Mouse (Mus musculus): ENCODE measurements around the gene Gm15517. TPM values are rescaled to one million over a fixed set of nuclear protein-coding genes. Genes with fewer than 3 reads are reported as not detected.

Gm15517 gene
- polyA plus RNA-seq (2015; fragmentation: Illumina TruSeq; extraction: RNeasy Lipid Tissue Mini Kit (QIAGEN cat#74804); ENCODE audit: insufficient read depth, low read depth, low replicate concordance), result not detected

GRCm38 (mm10) chr7:44261147-44261546, at the start of gene Gm15517:
Gene Gm15517, plus strand, starts transcription at chr7:44261447.

GRCm38 (mm10) chr7:44215645-44216044, 45.6 kb upstream of the Gm15517 start, which contains the start of gene Klk1b5:
Gene Klk1b5, plus strand, starts transcription at chr7:44215945.

GRCm38 (mm10) chr7:44225076-44225475, 36.2 kb upstream of the Gm15517 start, which contains the start of gene Klk1:
Gene Klk1, plus strand, starts transcription at chr7:44225360.

GRCm38 (mm10) chr7:44235909-44236308, 25.3 kb upstream of the Gm15517 start, which contains the start of gene Gm36864:
Gene Gm36864, plus strand, starts transcription at chr7:44236177.

GRCm38 (mm10) chr7:44246055-44246983, 14.9 kb upstream of the Gm15517 start, which contains the start of the genes 1700028J19Rik and 2410002F23Rik:
Gene 1700028J19Rik, minus strand, starts transcription at chr7:44246695.
Gene 2410002F23Rik, plus strand, starts transcription at chr7:44246722.

GRCm38 (mm10) chr7:44257278-44257677, 4.0 kb upstream of the Gm15517 start, which contains the start of gene Acp4:
Gene Acp4, minus strand, starts transcription at chr7:44257378.

GRCm38 (mm10) chr7:44306516-44307240, 45.4 kb downstream of the Gm15517 start, which contains the start of gene Clec11a:
Gene Clec11a, minus strand, starts transcription at chr7:44306902.

GRCm38 (mm10) chr7:44309475-44310284, 48.4 kb downstream of the Gm15517 start, which contains the start of gene Shank1:
Gene Shank1, plus strand, starts transcription at chr7:44310253.

Other genes starting within 250 kb of the Gm15517 start
- 1.6 TPM for gene Klk1b26, start 249.3 kb upstream of the Gm15517 start, polyA plus RNA-seq (2015; fragmentation: Illumina TruSeq; extraction: RNeasy Lipid Tissue Mini Kit (QIAGEN cat#74804); ENCODE audit: insufficient read depth, low read depth, low replicate concordance)
- gene Klk1b27, start 209.2 kb upstream of the Gm15517 start, polyA plus RNA-seq (2015; fragmentation: Illumina TruSeq; extraction: RNeasy Lipid Tissue Mini Kit (QIAGEN cat#74804); ENCODE audit: insufficient read depth, low read depth, low replicate concordance), result 1.0 TPM
- not detected for gene Klk1b21, start 159.1 kb upstream of the Gm15517 start, polyA plus RNA-seq (2015; fragmentation: Illumina TruSeq; extraction: RNeasy Lipid Tissue Mini Kit (QIAGEN cat#74804); ENCODE audit: insufficient read depth, low read depth, low replicate concordance)
- gene Klk1b22, start 148.8 kb upstream of the Gm15517 start, polyA plus RNA-seq (2015; fragmentation: Illumina TruSeq; extraction: RNeasy Lipid Tissue Mini Kit (QIAGEN cat#74804); ENCODE audit: insufficient read depth, low read depth, low replicate concordance), result not detected
- gene Klk1b16, start 124.7 kb upstream of the Gm15517 start, polyA plus RNA-seq (2015; fragmentation: Illumina TruSeq; extraction: RNeasy Lipid Tissue Mini Kit (QIAGEN cat#74804); ENCODE audit: insufficient read depth, low read depth, low replicate concordance), result not detected
- gene Klk1b24, start 73.2 kb upstream of the Gm15517 start, polyA plus RNA-seq (2015; fragmentation: Illumina TruSeq; extraction: RNeasy Lipid Tissue Mini Kit (QIAGEN cat#74804); ENCODE audit: insufficient read depth, low read depth, low replicate concordance), result 8.0 TPM
- 12.3 TPM for gene Klk1b3, start 63.3 kb upstream of the Gm15517 start, polyA plus RNA-seq (2015; fragmentation: Illumina TruSeq; extraction: RNeasy Lipid Tissue Mini Kit (QIAGEN cat#74804); ENCODE audit: insufficient read depth, low read depth, low replicate concordance)
- gene Klk1b4, start 54.0 kb upstream of the Gm15517 start, polyA plus RNA-seq (2015; fragmentation: Illumina TruSeq; extraction: RNeasy Lipid Tissue Mini Kit (QIAGEN cat#74804); ENCODE audit: insufficient read depth, low read depth, low replicate concordance), result 12.1 TPM
- 50.2 TPM for gene Klk1b5, start 45.5 kb upstream of the Gm15517 start, polyA plus RNA-seq (2015; fragmentation: Illumina TruSeq; extraction: RNeasy Lipid Tissue Mini Kit (QIAGEN cat#74804); ENCODE audit: insufficient read depth, low read depth, low replicate concordance)
- 6,154 TPM for gene Klk1, start 36.1 kb upstream of the Gm15517 start, polyA plus RNA-seq (2015; fragmentation: Illumina TruSeq; extraction: RNeasy Lipid Tissue Mini Kit (QIAGEN cat#74804); ENCODE audit: insufficient read depth, low read depth, low replicate concordance)
- gene Gm36864, start 25.3 kb upstream of the Gm15517 start, polyA plus RNA-seq (2015; fragmentation: Illumina TruSeq; extraction: RNeasy Lipid Tissue Mini Kit (QIAGEN cat#74804); ENCODE audit: insufficient read depth, low read depth, low replicate concordance), result not detected
- 0.65 TPM for gene 1700028J19Rik, start 14.8 kb upstream of the Gm15517 start, polyA plus RNA-seq (2015; fragmentation: Illumina TruSeq; extraction: RNeasy Lipid Tissue Mini Kit (QIAGEN cat#74804); ENCODE audit: insufficient read depth, low read depth, low replicate concordance)
- 32.6 TPM for gene 2410002F23Rik, start 14.7 kb upstream of the Gm15517 start, polyA plus RNA-seq (2015; fragmentation: Illumina TruSeq; extraction: RNeasy Lipid Tissue Mini Kit (QIAGEN cat#74804); ENCODE audit: insufficient read depth, low read depth, low replicate concordance)
- gene Acp4, start 4.1 kb upstream of the Gm15517 start, polyA plus RNA-seq (2015; fragmentation: Illumina TruSeq; extraction: RNeasy Lipid Tissue Mini Kit (QIAGEN cat#74804); ENCODE audit: insufficient read depth, low read depth, low replicate concordance), result not detected
- gene Clec11a, start 45.5 kb downstream of the Gm15517 start, polyA plus RNA-seq (2015; fragmentation: Illumina TruSeq; extraction: RNeasy Lipid Tissue Mini Kit (QIAGEN cat#74804); ENCODE audit: insufficient read depth, low read depth, low replicate concordance), result 2.9 TPM
- gene Shank1, start 48.8 kb downstream of the Gm15517 start, polyA plus RNA-seq (2015; fragmentation: Illumina TruSeq; extraction: RNeasy Lipid Tissue Mini Kit (QIAGEN cat#74804); ENCODE audit: insufficient read depth, low read depth, low replicate concordance), result 9.9 TPM
- 4.6 TPM for gene Syt3, start 122.7 kb downstream of the Gm15517 start, polyA plus RNA-seq (2015; fragmentation: Illumina TruSeq; extraction: RNeasy Lipid Tissue Mini Kit (QIAGEN cat#74804); ENCODE audit: insufficient read depth, low read depth, low replicate concordance)
- gene 1700008O03Rik, start 124.4 kb downstream of the Gm15517 start, polyA plus RNA-seq (2015; fragmentation: Illumina TruSeq; extraction: RNeasy Lipid Tissue Mini Kit (QIAGEN cat#74804); ENCODE audit: insufficient read depth, low read depth, low replicate concordance), result not detected
- gene Lrrc4b, start 167.6 kb downstream of the Gm15517 start, polyA plus RNA-seq (2015; fragmentation: Illumina TruSeq; extraction: RNeasy Lipid Tissue Mini Kit (QIAGEN cat#74804); ENCODE audit: insufficient read depth, low read depth, low replicate concordance), result not detected
- not detected for gene Aspdh, start 203.9 kb downstream of the Gm15517 start, polyA plus RNA-seq (2015; fragmentation: Illumina TruSeq; extraction: RNeasy Lipid Tissue Mini Kit (QIAGEN cat#74804); ENCODE audit: insufficient read depth, low read depth, low replicate concordance)
- gene Josd2, start 206.5 kb downstream of the Gm15517 start, polyA plus RNA-seq (2015; fragmentation: Illumina TruSeq; extraction: RNeasy Lipid Tissue Mini Kit (QIAGEN cat#74804); ENCODE audit: insufficient read depth, low read depth, low replicate concordance), result 38.2 TPM
- 33.0 TPM for gene Emc10, start 235.1 kb downstream of the Gm15517 start, polyA plus RNA-seq (2015; fragmentation: Illumina TruSeq; extraction: RNeasy Lipid Tissue Mini Kit (QIAGEN cat#74804); ENCODE audit: insufficient read depth, low read depth, low replicate concordance)
- 6.0 TPM for gene Fam71e1, start 235.1 kb downstream of the Gm15517 start, polyA plus RNA-seq (2015; fragmentation: Illumina TruSeq; extraction: RNeasy Lipid Tissue Mini Kit (QIAGEN cat#74804); ENCODE audit: insufficient read depth, low read depth, low replicate concordance)